8 mouse cellular contexts compared by ENCODE assay signal in genomic region chrX:74352645-74353466, GRCm38 (mm10). TPM values are rescaled to one million over a fixed set of nuclear protein-coding genes. Genes with fewer than 3 reads are reported as not detected.
DNase-seq lines count a peak whose midpoint lies in the region; ATAC-seq and TF ChIP-seq lines count a peak whose summit lies in the region.

No protein-coding gene starts in this region.

- no peak for DNase-seq in heart, postnatal 25 days (ENCODE audit: low spot score)
- no peak for DNase-seq in CH12.LX (ENCODE audit: extremely low read depth)
- DNase-seq in liver, postnatal 0 days: no peak
- no peak for DNase-seq in B cell, adult 2 months
- DNase-seq in spleen, adult 12 weeks (ENCODE audit: low spot score): no peak

- H3K9ac ChIP-seq in heart, embryonic 11.5 days (ENCODE audit: low read depth, low read length): peak overlapping the region; percentile 72
- H3K9ac ChIP-seq in CH12.LX (ENCODE audit: insufficient read depth, low read depth): peak overlapping the region; percentile 79
- peak overlapping the region; percentile 65 for H3K9ac ChIP-seq in forebrain, embryonic 13.5 days
- peak overlapping the region; percentile 57 for H3K9ac ChIP-seq in liver, postnatal 0 days (replicated peaks)

- H3K4me1 ChIP-seq in heart, embryonic 11.5 days (ENCODE audit: control insufficient read depth, insufficient read depth, low read length): no peaks in the 10 kb centered on the region
- H3K4me1 ChIP-seq in CH12.LX (ENCODE audit: control insufficient read depth in 1 of 2, insufficient read depth in 2 of 2): no peaks in the 10 kb centered on the region
- H3K4me1 ChIP-seq in forebrain, embryonic 13.5 days: peaks cover 4% of the 10 kb centered on the region; the same call in 1 of the 2 replicates
- H3K4me1 ChIP-seq in liver, postnatal 0 days (ENCODE audit: insufficient read depth): peaks cover 2% of the 10 kb centered on the region; the same call in 1 of the 2 replicates

- no peak for TF ChIP-seq EP300 in CH12.LX (IDR thresholded peaks at IDR 0.05; ENCODE audit: low read length)
- no peak for TF ChIP-seq EP300 in liver, postnatal 0 days (IDR thresholded peaks at IDR 0.05; ENCODE audit: low read depth)

- TF ChIP-seq POLR2A in CH12.LX (IDR thresholded peaks at IDR 0.05; ENCODE audit: low read depth, low read length): no peak

- H3K27me3 ChIP-seq in heart, embryonic 11.5 days (ENCODE audit: control insufficient read depth, insufficient read depth, low read length): no peaks in the 10 kb centered on the region
- no peaks in the 10 kb centered on the region for H3K27me3 ChIP-seq in CH12.LX (replicated peaks)
- no peaks in the 10 kb centered on the region for H3K27me3 ChIP-seq in forebrain, embryonic 13.5 days
- no peaks in the 10 kb centered on the region for H3K27me3 ChIP-seq in liver, postnatal 0 days (ENCODE audit: insufficient read depth, low read length)

- TF ChIP-seq RAD21 in CH12.LX (IDR thresholded peaks at IDR 0.05; ENCODE audit: low read depth, low read length): no peak

- 0 out of 2 replicates have a peak, but pooled peaks have one; percentile 10 for ATAC-seq in heart, embryonic 11.5 days (replicated peaks; ENCODE audit: insufficient number of reproducible peaks, low FRiP score, low TSS enrichment)
- ATAC-seq in forebrain, embryonic 13.5 days: peak; percentile 68
- ATAC-seq in liver, postnatal 0 days: peak; percentile 10; the same call in 1 of the 2 replicates
- no peak for ATAC-seq in monocyte, adult 5-6 weeks (replicated peaks; ENCODE audit: insufficient number of reproducible peaks, low FRiP score, low TSS enrichment, poor library complexity, severe bottlenecking)

- H3K9me3 ChIP-seq in heart, embryonic 11.5 days (replicated peaks; ENCODE audit: control insufficient read depth, low read length): no peaks in the 10 kb centered on the region
- no peaks in the 10 kb centered on the region for H3K9me3 ChIP-seq in CH12.LX (replicated peaks; ENCODE audit: low read length)
- no peaks in the 10 kb centered on the region for H3K9me3 ChIP-seq in forebrain, embryonic 13.5 days (replicated peaks)
- H3K9me3 ChIP-seq in liver, postnatal 0 days (ENCODE audit: low read length): no peaks in the 10 kb centered on the region

- H3K79me2 ChIP-seq in CH12.LX (replicated peaks; ENCODE audit: control insufficient read depth, extremely low read depth, insufficient read depth, poor library complexity, severe bottlenecking): 0 out of 2 replicates have a peak, but pooled peaks cover 4% of the 10 kb centered on the region

- peak overlapping the region; percentile 68 for H3K4me2 ChIP-seq in heart, embryonic 11.5 days
- H3K4me2 ChIP-seq in CH12.LX (ENCODE audit: insufficient read depth, low read depth, poor library complexity, severe bottlenecking): peak overlapping the region; percentile 44
- peak overlapping the region; percentile 63 for H3K4me2 ChIP-seq in forebrain, embryonic 13.5 days
- H3K4me2 ChIP-seq in liver, postnatal 0 days (ENCODE audit: low read depth, low read length): peak overlapping the region; percentile 77

- no peak for TF ChIP-seq CTCF in CH12.LX (conservative IDR thresholded peaks at IDR 0.05 in 1 of 2, IDR thresholded peaks at IDR 0.05 in 1 of 2; ENCODE audit: low read depth in 2 of 2, low read length in 2 of 2)
- TF ChIP-seq CTCF in liver, postnatal 0 days (IDR thresholded peaks at IDR 0.05; ENCODE audit: low read depth): no peak

- H3K4me3 ChIP-seq in heart, embryonic 11.5 days (ENCODE audit: low read depth, low read length): peak overlapping the region; percentile 50
- H3K4me3 ChIP-seq in CH12.LX (replicated peaks in 1 of 3; ENCODE audit: low read depth in 2 of 3, low read length in 2 of 3, poor library complexity in 1 of 3): peak overlapping the region; percentile 61 to 88 (median 68)
- H3K4me3 ChIP-seq in forebrain, embryonic 13.5 days: peak overlapping the region; percentile 45
- peak overlapping the region; percentile 55 for H3K4me3 ChIP-seq in liver, postnatal 0 days (ENCODE audit: low read depth, low read length)

- H3K36me3 ChIP-seq in heart, embryonic 11.5 days (ENCODE audit: control insufficient read depth, insufficient read depth, low read length): no peaks in the 10 kb centered on the region
- H3K36me3 ChIP-seq in CH12.LX (replicated peaks in 1 of 2; ENCODE audit: control insufficient read depth in 1 of 2, insufficient read depth in 1 of 2, low read length in 1 of 2): no peaks in the 10 kb centered on the region
- no peaks in the 10 kb centered on the region for H3K36me3 ChIP-seq in forebrain, embryonic 13.5 days (ENCODE audit: poor library complexity, severe bottlenecking)
- no peaks in the 10 kb centered on the region for H3K36me3 ChIP-seq in liver, postnatal 0 days (replicated peaks; ENCODE audit: insufficient read depth, low read length)

- peak overlapping the region; percentile 15; the same call in 1 of the 2 replicates for H3K27ac ChIP-seq in heart, embryonic 11.5 days (ENCODE audit: low read depth, low read length)
- H3K27ac ChIP-seq in CH12.LX (ENCODE audit: insufficient read depth, low read depth): 0 out of 2 replicates have a peak overlapping the region, but pooled peaks have one; percentile 27
- no peak overlapping the region for H3K27ac ChIP-seq in forebrain, embryonic 13.5 days
- peak overlapping the region; percentile 66; the same call in 1 of the 2 replicates for H3K27ac ChIP-seq in liver, postnatal 0 days (ENCODE audit: low read depth)

- intact Hi-C loops in heart, postnatal 25 days (cut with DNase I): no loop called here

- in situ Hi-C loops in CH12.LX (cut with MboI; ENCODE audit: low pct_ligation_motif_present, low pct_unique_long_range_greater_than_20kb, low sequenced_read_pairs): no loop called here

- dilution Hi-C loops in CH12.LX (cut with MboI; ENCODE audit: extremely low pct_ligation_motif_present, extremely low pct_unique_long_range_greater_than_20kb, low sequenced_read_pairs): no loop called here

- 19% methylated on average over 13 of the region's 13 CpGs for WGBS in heart, embryonic 11.5 days (ENCODE audit: insufficient replicate concordance)
- 27% methylated on average over 13 of the region's 13 CpGs for WGBS in forebrain, embryonic 13.5 days
- 23% methylated on average over 13 of the region's 13 CpGs for WGBS in liver, postnatal 0 days (ENCODE audit: insufficient replicate concordance)

TF ChIP-seq in CH12.LX, 34 proteins besides CTCF, POLR2A, EP300 and RAD21 (continues in another document):
- TF ChIP-seq E2F4 (IDR thresholded peaks at IDR 0.05; ENCODE audit: insufficient replicate concordance, low read depth, low read length) (no peak), MEF2A (IDR thresholded peaks at IDR 0.05; ENCODE audit: borderline replicate concordance, low read depth, low read length) (no peak), ZKSCAN1 (IDR thresholded peaks at IDR 0.05; ENCODE audit: borderline replicate concordance, low read depth, low read length) (no peak), MAX (IDR thresholded peaks at IDR 0.05; ENCODE audit: low read length) (no peak)

RNA-seq across cellular contexts. Expression of gene Lage3, which starts 0.6 kb away (rescaled TPM):
- 103 and 105 TPM in 2 replicates for polyA plus RNA-seq in heart, embryonic 11.5 days (2014; fragmentation: Nextera tagmentation; extraction: Ambion mirVana)
- total RNA-seq in heart, postnatal 25 days (2021): 10 to 100 TPM; 30.6 to 36.7 TPM
- 57.9 and 68.6 TPM in 2 replicates for total RNA-seq in CH12.LX (2012; rRNA removed)
- 102 and 118 TPM in 2 replicates for total RNA-seq in CH12.LX (2014; rRNA removed)
- polyA plus RNA-seq in CH12.LX (2012; ENCODE audit: insufficient read length, low read depth): 56.8 and 67.4 TPM in 2 replicates
- 101 and 116 TPM in 2 replicates for polyA plus RNA-seq in forebrain, embryonic 13.5 days (2015; fragmentation: Nextera tagmentation; extraction: Ambion mirVana)
- 46.6 and 48.3 TPM in 2 replicates for polyA plus RNA-seq in liver, postnatal 0 days (2015; fragmentation: Nextera tagmentation; extraction: Ambion mirVana)
- 6.7 to 12.1 TPM (median 11.1 TPM) in 3 replicates for total RNA-seq in monocyte, adult 5-6 weeks (2017)

RNA-seq across cellular contexts. Expression of gene Ubl4a, which starts 20.2 kb away (rescaled TPM):
- 66.5 and 71.0 TPM in 2 replicates for polyA plus RNA-seq in heart, embryonic 11.5 days (2014; fragmentation: Nextera tagmentation; extraction: Ambion mirVana)
- total RNA-seq in heart, postnatal 25 days (2021): 10 to 100 TPM; 65.9 to 69.6 TPM
- total RNA-seq in CH12.LX (2012; rRNA removed) (12.7 and 18.8 TPM in 2 replicates), CH12.LX (2014; rRNA removed) (17.6 and 19.3 TPM in 2 replicates)
- 39.2 and 39.3 TPM in 2 replicates for polyA plus RNA-seq in CH12.LX (2012; ENCODE audit: insufficient read length, low read depth)
- polyA plus RNA-seq in forebrain, embryonic 13.5 days (2015; fragmentation: Nextera tagmentation; extraction: Ambion mirVana): 67.8 and 79.5 TPM in 2 replicates
- 38.3 TPM in 2 replicates for polyA plus RNA-seq in liver, postnatal 0 days (2015; fragmentation: Nextera tagmentation; extraction: Ambion mirVana)
- 3.6 to 12.2 TPM (median 10.0 TPM) in 3 replicates for total RNA-seq in monocyte, adult 5-6 weeks (2017)

RNA-seq across cellular contexts. Expression of gene Slc10a3, which starts 20.3 kb away (rescaled TPM):
- polyA plus RNA-seq in heart, embryonic 11.5 days (2014; fragmentation: Nextera tagmentation; extraction: Ambion mirVana): 10.5 and 14.5 TPM in 2 replicates
- 1 to 10 TPM; 4.3 to 5.4 TPM for total RNA-seq in heart, postnatal 25 days (2021)
- total RNA-seq in CH12.LX (2012; rRNA removed): 7.4 and 11.6 TPM in 2 replicates
- total RNA-seq in CH12.LX (2014; rRNA removed): 14.1 and 14.7 TPM in 2 replicates
- polyA plus RNA-seq in CH12.LX (2012; ENCODE audit: insufficient read length, low read depth): 11.2 and 12.0 TPM in 2 replicates
- polyA plus RNA-seq in forebrain, embryonic 13.5 days (2015; fragmentation: Nextera tagmentation; extraction: Ambion mirVana): 6.6 and 7.8 TPM in 2 replicates
- polyA plus RNA-seq in liver, postnatal 0 days (2015; fragmentation: Nextera tagmentation; extraction: Ambion mirVana): 7.7 and 7.8 TPM in 2 replicates
- 11.6 to 17.2 TPM (median 13.4 TPM) in 3 replicates for total RNA-seq in monocyte, adult 5-6 weeks (2017)

RNA-seq across cellular contexts. Expression of gene Plxna3, which starts 24.0 kb away (rescaled TPM):
- polyA plus RNA-seq in heart, embryonic 11.5 days (2014; fragmentation: Nextera tagmentation; extraction: Ambion mirVana): 5.3 and 6.9 TPM in 2 replicates
- total RNA-seq in heart, postnatal 25 days (2021): 1 to 10 TPM in 1 of 2 experiments, under 1 TPM in 1; 0.81 to 1.1 TPM
- total RNA-seq in CH12.LX (2012; rRNA removed) (2.6 and 4.9 TPM in 2 replicates), CH12.LX (2014; rRNA removed) (1.4 and 2.0 TPM in 2 replicates)
- 4.1 and 5.0 TPM in 2 replicates for polyA plus RNA-seq in CH12.LX (2012; ENCODE audit: insufficient read length, low read depth)
- polyA plus RNA-seq in forebrain, embryonic 13.5 days (2015; fragmentation: Nextera tagmentation; extraction: Ambion mirVana): 42.9 and 46.5 TPM in 2 replicates
- polyA plus RNA-seq in liver, postnatal 0 days (2015; fragmentation: Nextera tagmentation; extraction: Ambion mirVana): 0.25 and 0.37 TPM in 2 replicates
- total RNA-seq in monocyte, adult 5-6 weeks (2017): 0.19 to 0.78 TPM (median 0.21 TPM) in 3 replicates

RNA-seq across cellular contexts. Expression of gene Fam50a, which starts 40.0 kb away (rescaled TPM):
- polyA plus RNA-seq in heart, embryonic 11.5 days (2014; fragmentation: Nextera tagmentation; extraction: Ambion mirVana): 52.9 and 54.2 TPM in 2 replicates
- 10 to 100 TPM; 23.8 to 25.7 TPM for total RNA-seq in heart, postnatal 25 days (2021)
- 26.4 and 30.4 TPM in 2 replicates for total RNA-seq in CH12.LX (2012; rRNA removed)
- total RNA-seq in CH12.LX (2014; rRNA removed): 8.3 TPM in 2 replicates
- 47.0 and 58.4 TPM in 2 replicates for polyA plus RNA-seq in CH12.LX (2012; ENCODE audit: insufficient read length, low read depth)
- 66.2 and 70.3 TPM in 2 replicates for polyA plus RNA-seq in forebrain, embryonic 13.5 days (2015; fragmentation: Nextera tagmentation; extraction: Ambion mirVana)
- polyA plus RNA-seq in liver, postnatal 0 days (2015; fragmentation: Nextera tagmentation; extraction: Ambion mirVana): 20.1 and 21.9 TPM in 2 replicates
- total RNA-seq in monocyte, adult 5-6 weeks (2017): 83.1 to 120 TPM (median 87.7 TPM) in 3 replicates
